Mouse (Mus musculus): ENCODE data around the gene Bcl2l10. TPM values are rescaled to one million over a fixed set of nuclear protein-coding genes. Genes with fewer than 3 reads are reported as not detected.

Gene Bcl2l10
- polyA plus RNA-seq, 1 experiment from 2014 or later = not detected

DNA sequence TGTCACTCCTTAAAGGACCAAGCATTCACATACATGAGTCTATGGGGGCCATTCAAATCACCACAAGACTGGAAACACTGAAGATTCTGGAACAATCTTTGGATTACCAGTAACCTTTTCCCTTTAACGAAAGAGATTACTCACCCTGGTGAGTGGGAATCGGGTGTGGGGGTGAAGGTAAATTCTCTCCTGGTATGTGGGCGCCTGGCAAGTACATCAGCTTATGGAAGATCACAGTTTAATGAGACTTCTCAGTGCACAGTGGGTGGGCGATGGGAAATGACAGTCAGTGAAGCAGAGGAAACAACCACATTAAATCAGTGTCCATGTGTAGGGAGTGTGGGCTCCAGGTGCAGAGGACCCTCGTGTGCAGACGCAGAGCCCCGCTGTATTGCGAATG, 16.7 kb upstream of the Bcl2l10 start:
- H3K27ac ChIP-seq (ENCODE audit: low read depth, low read length) = no peak overlapping the region
- no peak for ATAC-seq
- peaks cover 17% of the 10 kb centered on the region; the same call in 1 of the 2 replicates for H3K36me3 ChIP-seq (ENCODE audit: control insufficient read depth, insufficient read depth)
- H3K27me3 ChIP-seq (replicated peaks; ENCODE audit: control insufficient read depth, insufficient read depth, low read length) = no peaks in the 10 kb centered on the region
- H3K4me2 ChIP-seq (replicated peaks; ENCODE audit: low read depth) = no peak overlapping the region
- TF ChIP-seq CTCF (IDR thresholded peaks at IDR 0.05; ENCODE audit: low read depth) = no peak
- no peak overlapping the region for H3K4me3 ChIP-seq (ENCODE audit: low read depth, low read length)
- WGBS = 96% methylated on average over 8 of the region's 8 CpGs
- no peaks in the 10 kb centered on the region for H3K4me1 ChIP-seq (replicated peaks; ENCODE audit: control insufficient read depth, insufficient read depth, low read length)
- H3K9ac ChIP-seq (ENCODE audit: low read depth, low read length) = no peak overlapping the region
- no peaks in the 10 kb centered on the region for H3K9me3 ChIP-seq (ENCODE audit: control insufficient read depth)

DNA sequence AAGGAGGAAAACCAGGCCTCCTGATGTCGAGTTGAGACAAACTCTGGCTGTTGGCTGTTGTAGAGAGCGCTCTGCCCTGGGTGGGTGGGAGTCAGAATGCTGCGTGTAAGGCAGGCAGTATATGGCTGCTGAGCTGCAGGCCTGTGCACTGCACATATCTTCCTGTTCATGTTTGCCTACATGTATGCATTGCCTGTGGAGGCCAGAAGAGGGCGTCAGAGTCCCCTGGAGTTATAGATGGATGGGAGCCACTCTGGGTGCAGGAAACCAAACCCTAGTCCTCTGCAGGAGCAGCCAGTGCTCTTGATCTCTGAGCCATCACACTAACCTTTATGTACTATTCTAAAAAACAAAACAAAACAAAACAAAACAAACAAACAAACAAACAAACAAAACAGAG, 13.1 kb upstream of the Bcl2l10 start:
- no peaks in the 10 kb centered on the region for H3K4me1 ChIP-seq (replicated peaks; ENCODE audit: control insufficient read depth, insufficient read depth, low read length)
- H3K36me3 ChIP-seq (ENCODE audit: control insufficient read depth, insufficient read depth) = peaks cover 31% of the 10 kb centered on the region
- no peak overlapping the region for H3K27ac ChIP-seq (ENCODE audit: low read depth, low read length)
- H3K9me3 ChIP-seq (ENCODE audit: control insufficient read depth) = no peaks in the 10 kb centered on the region
- H3K4me2 ChIP-seq (replicated peaks; ENCODE audit: low read depth) = no peak overlapping the region
- H3K9ac ChIP-seq (ENCODE audit: low read depth, low read length) = no peak overlapping the region
- H3K4me3 ChIP-seq (ENCODE audit: low read depth, low read length) = no peak overlapping the region
- 0 out of 2 replicates have a peak, but pooled peaks have one; percentile 12 for TF ChIP-seq CTCF (IDR thresholded peaks at IDR 0.05; ENCODE audit: low read depth)
- H3K27me3 ChIP-seq (replicated peaks; ENCODE audit: control insufficient read depth, insufficient read depth, low read length) = no peaks in the 10 kb centered on the region
- WGBS = 88% methylated on average over 4 of the region's 4 CpGs
- ATAC-seq = no peak

DNA sequence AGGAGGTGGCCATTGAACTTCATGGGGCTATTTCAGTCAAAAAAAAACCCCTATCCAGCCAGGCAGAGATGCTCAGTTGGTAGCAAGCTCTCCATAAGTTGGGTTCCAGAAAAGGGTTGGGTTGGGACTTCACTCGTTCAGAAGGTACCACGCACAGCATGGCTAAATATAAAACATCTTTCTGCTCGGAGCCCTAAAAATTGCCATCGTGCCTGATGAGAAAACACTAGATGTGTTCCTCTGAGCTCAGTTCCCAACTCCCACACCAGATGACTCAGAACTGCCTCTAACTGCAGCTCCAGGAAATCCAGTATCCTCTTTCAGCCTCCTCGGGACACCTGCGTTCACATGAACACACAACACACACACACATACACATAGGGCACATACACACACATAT, 9.5 kb upstream of the Bcl2l10 start:
- TF ChIP-seq CTCF (IDR thresholded peaks at IDR 0.05; ENCODE audit: low read depth) = no peak
- H3K27me3 ChIP-seq (replicated peaks; ENCODE audit: control insufficient read depth, insufficient read depth, low read length) = no peaks in the 10 kb centered on the region
- no peak overlapping the region for H3K27ac ChIP-seq (ENCODE audit: low read depth, low read length)
- H3K4me2 ChIP-seq (replicated peaks; ENCODE audit: low read depth) = no peak overlapping the region
- 90% methylated on average over 6 of the region's 6 CpGs for WGBS
- H3K9ac ChIP-seq (ENCODE audit: low read depth, low read length) = no peak overlapping the region
- no peaks in the 10 kb centered on the region for H3K9me3 ChIP-seq (ENCODE audit: control insufficient read depth)
- ATAC-seq = no peak
- H3K4me3 ChIP-seq (ENCODE audit: low read depth, low read length) = no peak overlapping the region
- H3K4me1 ChIP-seq (replicated peaks; ENCODE audit: control insufficient read depth, insufficient read depth, low read length) = no peaks in the 10 kb centered on the region
- peaks cover 26% of the 10 kb centered on the region for H3K36me3 ChIP-seq (ENCODE audit: control insufficient read depth, insufficient read depth)

- H3K4me3 ChIP-seq (ENCODE audit: low read depth, low read length) = no peak overlapping the region
- peaks cover 15% of the 10 kb centered on the region for H3K36me3 ChIP-seq (ENCODE audit: control insufficient read depth, insufficient read depth)
- no peak overlapping the region for H3K27ac ChIP-seq (ENCODE audit: low read depth, low read length)
- H3K9ac ChIP-seq (ENCODE audit: low read depth, low read length) = no peak overlapping the region
- no peak for ATAC-seq
- no peaks in the 10 kb centered on the region for H3K4me1 ChIP-seq (replicated peaks; ENCODE audit: control insufficient read depth, insufficient read depth, low read length)
- H3K4me2 ChIP-seq (replicated peaks; ENCODE audit: low read depth) = no peak overlapping the region
- TF ChIP-seq CTCF (IDR thresholded peaks at IDR 0.05; ENCODE audit: low read depth) = no peak
- H3K9me3 ChIP-seq (ENCODE audit: control insufficient read depth) = no peaks in the 10 kb centered on the region
- WGBS = 87% methylated on average over 4 of the region's 4 CpGs
- no peaks in the 10 kb centered on the region for H3K27me3 ChIP-seq (replicated peaks; ENCODE audit: control insufficient read depth, insufficient read depth, low read length)
These were observed 5.1 kb upstream of the Bcl2l10 start for GRCm38 (mm10) chr9:75342433-75342832.

GRCm38 (mm10) chr9:75348066-75348465, 508 bp downstream of the Bcl2l10 start:
- no peaks in the 10 kb centered on the region for H3K27me3 ChIP-seq (replicated peaks; ENCODE audit: control insufficient read depth, insufficient read depth, low read length)
- H3K9ac ChIP-seq (ENCODE audit: low read depth, low read length) = no peak overlapping the region
- TF ChIP-seq CTCF (IDR thresholded peaks at IDR 0.05; ENCODE audit: low read depth) = no peak
- ATAC-seq = no peak
- WGBS = 89% methylated on average over 17 of the region's 17 CpGs
- no peak overlapping the region for H3K4me3 ChIP-seq (ENCODE audit: low read depth, low read length)
- 0 out of 2 replicates have a peak, but pooled peaks cover 8% of the 10 kb centered on the region for H3K36me3 ChIP-seq (ENCODE audit: control insufficient read depth, insufficient read depth)
- no peak overlapping the region; the same call in 1 of the 2 replicates for H3K27ac ChIP-seq (ENCODE audit: low read depth, low read length)
- no peaks in the 10 kb centered on the region for H3K4me1 ChIP-seq (replicated peaks; ENCODE audit: control insufficient read depth, insufficient read depth, low read length)
- H3K9me3 ChIP-seq (ENCODE audit: control insufficient read depth) = no peaks in the 10 kb centered on the region
- H3K4me2 ChIP-seq (replicated peaks; ENCODE audit: low read depth) = no peak overlapping the region

- WGBS = 88% methylated on average over 3 of the region's 3 CpGs
- Histone ChIP-seq H3K27ac (ENCODE audit: low read depth, low read length) (no peak overlapping the region), H3K4me3 (ENCODE audit: low read depth, low read length) (no peak overlapping the region), H3K36me3 (ENCODE audit: control insufficient read depth, insufficient read depth) (0 out of 2 replicates have a peak, but pooled peaks cover 5% of the 10 kb centered on the region), H3K27me3 (replicated peaks; ENCODE audit: control insufficient read depth, insufficient read depth, low read length) (no peaks in the 10 kb centered on the region), H3K4me1 (replicated peaks; ENCODE audit: control insufficient read depth, insufficient read depth, low read length) (no peaks in the 10 kb centered on the region), H3K9ac (ENCODE audit: low read depth, low read length) (no peak overlapping the region), H3K4me2 (replicated peaks; ENCODE audit: low read depth) (no peak overlapping the region), H3K9me3 (ENCODE audit: control insufficient read depth) (no peaks in the 10 kb centered on the region)
- no peak for ATAC-seq
- no peak for TF ChIP-seq CTCF (IDR thresholded peaks at IDR 0.05; ENCODE audit: low read depth)
These were observed 1.1 kb downstream of the Bcl2l10 start for GRCm38 (mm10) chr9:75348641-75349040.

GRCm38 (mm10) chr9:75353094-75353493, 5.5 kb downstream of the Bcl2l10 start:
- no peaks in the 10 kb centered on the region for H3K27me3 ChIP-seq (replicated peaks; ENCODE audit: control insufficient read depth, insufficient read depth, low read length)
- H3K27ac ChIP-seq (ENCODE audit: low read depth, low read length) = no peak overlapping the region
- TF ChIP-seq CTCF (IDR thresholded peaks at IDR 0.05; ENCODE audit: low read depth) = no peak
- ATAC-seq = no peak
- no peaks in the 10 kb centered on the region for H3K9me3 ChIP-seq (ENCODE audit: control insufficient read depth)
- H3K9ac ChIP-seq (ENCODE audit: low read depth, low read length) = no peak overlapping the region
- no peaks in the 10 kb centered on the region for H3K4me1 ChIP-seq (replicated peaks; ENCODE audit: control insufficient read depth, insufficient read depth, low read length)
- 57% methylated on average over 8 of the region's 8 CpGs for WGBS
- H3K36me3 ChIP-seq (ENCODE audit: control insufficient read depth, insufficient read depth) = no peaks in the 10 kb centered on the region
- H3K4me2 ChIP-seq (replicated peaks; ENCODE audit: low read depth) = no peak overlapping the region
- H3K4me3 ChIP-seq (ENCODE audit: low read depth, low read length) = no peak overlapping the region

Data from intestine, postnatal 0 days (tissue).